Mouse (Mus musculus): ENCODE results near the gene Amy2a1. TPM values are rescaled to one million over a fixed set of nuclear protein-coding genes. Genes with fewer than 3 reads are reported as not detected.
"Not testable (repeated sequence)": the region's sequence is repeated elsewhere in the genome, so short reads cannot be mapped to it uniquely, and the experiment has no call there.

The Amy2a1 gene
- polyA plus RNA-seq (2016; fragmentation: Nextera tagmentation; extraction: Ambion mirVana), result not detected in 2 replicates

- H3K9me3 ChIP-seq (replicated peaks), result not testable (repeated sequence)
Measured at GRCm38 (mm10) chr3:113532328-113532727, at the start of gene Amy2a1. Gene Amy2a1 (minus strand): TSS chr3:113532428.

GRCm38 (mm10) chr3:113574578-113574977 lies 42.4 kb upstream of the Amy2a1 start:
- WGBS, result 88% methylated on average over 4 of the region's 4 CpGs
- H3K27me3 ChIP-seq (ENCODE audit: low read depth, poor library complexity, severe bottlenecking), result no peaks in the 10 kb centered on the region
- H3K9me3 ChIP-seq (replicated peaks), result no peaks in the 10 kb centered on the region
- H3K27ac ChIP-seq, result no peak overlapping the region
- H3K4me1 ChIP-seq, result no peaks in the 10 kb centered on the region
- H3K36me3 ChIP-seq, result no peaks in the 10 kb centered on the region
- no peak overlapping the region for H3K4me3 ChIP-seq
- DNase-seq (ENCODE audit: low spot score), result no peak

More at GRCm38 (mm10) chr3:113532328-113532727, at the start of gene Amy2a1:
- not testable (repeated sequence) for DNase-seq (ENCODE audit: low spot score); H3K4me1 ChIP-seq; H3K27me3 ChIP-seq (ENCODE audit: low read depth, poor library complexity, severe bottlenecking); H3K27ac ChIP-seq; H3K36me3 ChIP-seq; H3K4me3 ChIP-seq
- 95% methylated on average over 3 of the region's 3 CpGs for WGBS

- no peaks in the 10 kb centered on the region for H3K9me3 ChIP-seq (replicated peaks)
- H3K27me3 ChIP-seq (ENCODE audit: low read depth, poor library complexity, severe bottlenecking), result no peaks in the 10 kb centered on the region
- H3K4me1 ChIP-seq, result no peaks in the 10 kb centered on the region
- H3K36me3 ChIP-seq, result no peaks in the 10 kb centered on the region
- DNase-seq (ENCODE audit: low spot score), result no peak
- H3K4me3 ChIP-seq, result no peak overlapping the region
- 82% methylated on average over 2 of the region's 2 CpGs for WGBS
- no peak overlapping the region for H3K27ac ChIP-seq
Measured at GRCm38 (mm10) chr3:113574138-113574537, 41.9 kb upstream of the Amy2a1 start.

GRCm38 (mm10) chr3:113572158-113572557 lies 39.9 kb upstream of the Amy2a1 start:
- no peaks in the 10 kb centered on the region for H3K9me3 ChIP-seq (replicated peaks)
- H3K27me3 ChIP-seq (ENCODE audit: low read depth, poor library complexity, severe bottlenecking), result no peaks in the 10 kb centered on the region
- H3K36me3 ChIP-seq, result no peaks in the 10 kb centered on the region
- DNase-seq (ENCODE audit: low spot score), result no peak
- no peak overlapping the region for H3K27ac ChIP-seq
- no peak overlapping the region for H3K4me3 ChIP-seq
- no peaks in the 10 kb centered on the region for H3K4me1 ChIP-seq
- WGBS, result 81% methylated on average over 3 of the region's 3 CpGs

- no peak for DNase-seq (ENCODE audit: low spot score)
- Histone ChIP-seq H3K4me1 (0 out of 2 replicates have a peak, but pooled peaks cover 5% of the 10 kb centered on the region), H3K27ac (no peak overlapping the region), H3K4me3 (no peak overlapping the region), H3K36me3 (no peaks in the 10 kb centered on the region), H3K9me3 (replicated peaks) (no peaks in the 10 kb centered on the region), H3K27me3 (ENCODE audit: low read depth, poor library complexity, severe bottlenecking) (no peaks in the 10 kb centered on the region)
Measured at GRCm38 (mm10) chr3:113539692-113540091, 7.5 kb upstream of the Amy2a1 start.

Other genes starting within 250 kb of the Amy2a1 start
- gene Amy2a4, start 241.0 kb downstream of the Amy2a1 start, polyA plus RNA-seq (2016; fragmentation: Nextera tagmentation; extraction: Ambion mirVana), result not detected in 2 replicates
- not detected in 2 replicates for gene Amy2a3, start 208.4 kb downstream of the Amy2a1 start, polyA plus RNA-seq (2016; fragmentation: Nextera tagmentation; extraction: Ambion mirVana)
- gene Amy2a2, start 175.8 kb downstream of the Amy2a1 start, polyA plus RNA-seq (2016; fragmentation: Nextera tagmentation; extraction: Ambion mirVana), result not detected in 2 replicates
- 0.66 TPM in 1 of 2 replicates, not detected in the other for gene Amy1, start 74.3 kb upstream of the Amy2a1 start, polyA plus RNA-seq (2016; fragmentation: Nextera tagmentation; extraction: Ambion mirVana)
- gene Rnpc3, start 97.7 kb upstream of the Amy2a1 start, polyA plus RNA-seq (2016; fragmentation: Nextera tagmentation; extraction: Ambion mirVana), result 30.3 and 34.3 TPM in 2 replicates

Data from limb, embryonic 10.5 days (tissue).